Mouse (Mus musculus): ENCODE data around the gene Afp.

Afp gene

GRCm38 (mm10) chr5:90490518-90490917 lies at the start of gene Afp:
Gene Afp, plus strand, starts transcription at chr5:90490737.
- no peak for DNase-seq

GRCm38 (mm10) chr5:90447577-90447976 lies 43.0 kb upstream of the Afp start:
- DNase-seq = peak; percentile 5

GRCm38 (mm10) chr5:90449961-90450360 lies 40.6 kb upstream of the Afp start:
- no peak for DNase-seq

GRCm38 (mm10) chr5:90452711-90453110 lies 37.8 kb upstream of the Afp start:
- no peak for DNase-seq

- DNase-seq = no peak
Measured at GRCm38 (mm10) chr5:90457241-90457640, 33.3 kb upstream of the Afp start.

- no peak for DNase-seq
Measured at GRCm38 (mm10) chr5:90458727-90459126, 31.8 kb upstream of the Afp start.

- no peak for DNase-seq
Measured at GRCm38 (mm10) chr5:90460619-90461018, 29.9 kb upstream of the Afp start, which contains the start of gene Alb. Gene Alb, plus strand, starts transcription at chr5:90460897.

GRCm38 (mm10) chr5:90466806-90467205 lies 23.7 kb upstream of the Afp start:
- no peak for DNase-seq

- peak; percentile 59 for DNase-seq
Measured at GRCm38 (mm10) chr5:90467245-90467644, 23.3 kb upstream of the Afp start.

GRCm38 (mm10) chr5:90470836-90471235 lies 19.7 kb upstream of the Afp start:
- no peak for DNase-seq

- no peak for DNase-seq
Measured at GRCm38 (mm10) chr5:90473902-90474301, 16.6 kb upstream of the Afp start.

GRCm38 (mm10) chr5:90474369-90474768 lies 16.2 kb upstream of the Afp start:
- no peak for DNase-seq

GRCm38 (mm10) chr5:90476741-90477140 lies 13.8 kb upstream of the Afp start:
- no peak for DNase-seq

GRCm38 (mm10) chr5:90477308-90478140 lies 13.0 kb upstream of the Afp start:
- no peak for DNase-seq

GRCm38 (mm10) chr5:90478886-90479285 lies 11.7 kb upstream of the Afp start:
- DNase-seq = no peak

- no peak for DNase-seq
Measured at GRCm38 (mm10) chr5:90485597-90485996, 4.9 kb upstream of the Afp start.

GRCm38 (mm10) chr5:90488323-90488722 lies 2.2 kb upstream of the Afp start:
- no peak for DNase-seq

GRCm38 (mm10) chr5:90492440-90492839 lies 1.9 kb downstream of the Afp start:
- DNase-seq = no peak

- no peak for DNase-seq
Measured at GRCm38 (mm10) chr5:90494308-90494707, 3.8 kb downstream of the Afp start.

- no peak for DNase-seq
Measured at GRCm38 (mm10) chr5:90499509-90499908, 9.0 kb downstream of the Afp start.

- peak; percentile 82 for DNase-seq
Measured at GRCm38 (mm10) chr5:90500714-90501113, 10.2 kb downstream of the Afp start.

- DNase-seq = no peak
Measured at GRCm38 (mm10) chr5:90501752-90502151, 11.2 kb downstream of the Afp start.

GRCm38 (mm10) chr5:90504742-90505141 lies 14.2 kb downstream of the Afp start:
- DNase-seq = no peak

- no peak for DNase-seq
Measured at GRCm38 (mm10) chr5:90506507-90506906, 16.0 kb downstream of the Afp start.

GRCm38 (mm10) chr5:90507411-90507949 lies 16.9 kb downstream of the Afp start:
- DNase-seq = no peak

Measured in kidney, adult 18-20 months (tissue).